ENCODE assay signal across 18 mouse cellular contexts in the genomic region with DNA sequence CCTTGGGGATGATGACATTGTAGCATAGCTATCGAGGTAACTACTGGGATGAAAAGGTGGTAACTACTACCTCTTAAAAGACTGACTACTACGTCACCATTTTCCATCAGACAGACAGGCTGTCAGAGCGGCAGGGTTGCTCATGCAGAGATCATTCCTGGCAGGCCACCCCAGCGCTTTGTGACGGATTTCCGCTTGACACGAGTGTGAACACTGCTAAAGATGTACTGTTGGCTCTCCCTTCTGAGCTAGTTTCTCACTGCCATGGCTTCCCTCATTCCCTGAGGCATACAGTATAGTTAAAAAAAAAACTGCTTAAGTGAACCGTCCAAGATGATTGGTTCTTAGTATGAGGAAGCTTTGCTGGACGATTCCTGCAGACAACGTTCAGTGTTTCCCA. TPM values are rescaled to one million over a fixed set of nuclear protein-coding genes. Genes with fewer than 3 reads are reported as not detected.
DNase-seq lines count a peak whose midpoint lies in the region; ATAC-seq and TF ChIP-seq lines count a peak whose summit lies in the region.
"Had no signal": no experiment of that assay in that cellular context is flagged by ENCODE, and none has a peak within 500 bp of the region (broad histone marks: within the 10 kb centered on the region; RNA-seq: fewer than 3 reads in every experiment).

No protein-coding gene starts in this region.

- no peaks in the 10 kb centered on the region for H3K27me3 ChIP-seq in heart, embryonic 12.5 days (replicated peaks)
- no peaks in the 10 kb centered on the region for H3K27me3 ChIP-seq in midbrain, postnatal 0 days (ENCODE audit: insufficient read depth, low read length)
- no peaks in the 10 kb centered on the region for H3K27me3 ChIP-seq in midbrain, embryonic 14.5 days (ENCODE audit: control insufficient read depth, insufficient read depth, low read length)
- H3K27me3 ChIP-seq: heart, embryonic 15.5 days; hindbrain, embryonic 13.5 days; limb, embryonic 12.5 days had no signal

- WGBS in heart, embryonic 12.5 days: 74% methylated on average over 10 of the region's 10 CpGs
- WGBS in midbrain, postnatal 0 days: 68% methylated on average over 10 of the region's 10 CpGs
- 77% methylated on average over 10 of the region's 10 CpGs for WGBS in midbrain, embryonic 14.5 days

- no peak for ATAC-seq in heart, embryonic 12.5 days (ENCODE audit: insufficient number of reproducible peaks, low FRiP score)
- no peak for ATAC-seq in midbrain, postnatal 0 days (ENCODE audit: low FRiP score)
- no peak for ATAC-seq in midbrain, embryonic 14.5 days (ENCODE audit: low FRiP score, low TSS enrichment)

- TF ChIP-seq CTCF in midbrain, postnatal 0 days (IDR thresholded peaks at IDR 0.05): no peak

- H3K27ac ChIP-seq in heart, embryonic 12.5 days (ENCODE audit: poor library complexity, severe bottlenecking): no peak overlapping the region
- no peak overlapping the region for H3K27ac ChIP-seq in midbrain, postnatal 0 days (ENCODE audit: low read depth, low read length)
- H3K27ac ChIP-seq in midbrain, embryonic 14.5 days (replicated peaks; ENCODE audit: low read depth, low read length): no peak overlapping the region
- H3K27ac ChIP-seq: heart, embryonic 15.5 days; hindbrain, embryonic 13.5 days; limb, embryonic 12.5 days; liver, embryonic 14.5 days had no signal

- no peaks in the 10 kb centered on the region for H3K36me3 ChIP-seq in heart, embryonic 12.5 days
- H3K36me3 ChIP-seq in midbrain, postnatal 0 days (ENCODE audit: insufficient read depth, low read length): no peaks in the 10 kb centered on the region
- no peaks in the 10 kb centered on the region for H3K36me3 ChIP-seq in midbrain, embryonic 14.5 days (ENCODE audit: control insufficient read depth, insufficient read depth, low read length)
- H3K36me3 ChIP-seq: heart, embryonic 15.5 days; hindbrain, embryonic 13.5 days; limb, embryonic 12.5 days had no signal

- DNase-seq in heart, adult 8-10 months (ENCODE audit: low spot score): peak; percentile 11
- DNase-seq in midbrain, postnatal 0 days (ENCODE audit: low spot score): peak; percentile 10
- DNase-seq in midbrain, embryonic 14.5 days: no peak
- DNase-seq in heart, postnatal 10 days: peak; percentile 34 to 37
- peak; percentile 27 to 44 for DNase-seq in lung, postnatal 4 days
- DNase-seq in spleen, adult 12 weeks (ENCODE audit: low spot score): no peak
- DNase-seq: adrenal gland, postnatal 36 days; gastrocnemius, postnatal 25 days; kidney, adult 18-20 months; kidney, postnatal 10 days; right cerebral cortex, postnatal 14 days; thymus, postnatal 36 days had no signal

- H3K4me1 ChIP-seq in heart, embryonic 12.5 days (replicated peaks): peaks cover 8% of the 10 kb centered on the region; the same call in 1 of the 2 replicates
- no peaks in the 10 kb centered on the region for H3K4me1 ChIP-seq in midbrain, postnatal 0 days (ENCODE audit: insufficient read depth, low read length)
- H3K4me1 ChIP-seq in midbrain, embryonic 14.5 days (ENCODE audit: control insufficient read depth, insufficient read depth, low read length): no peaks in the 10 kb centered on the region; the same call in 1 of the 2 replicates

- no peak overlapping the region for H3K4me2 ChIP-seq in heart, embryonic 12.5 days
- no peak overlapping the region for H3K4me2 ChIP-seq in midbrain, postnatal 0 days (ENCODE audit: low read depth, low read length, poor library complexity, severe bottlenecking)
- H3K4me2 ChIP-seq in midbrain, embryonic 14.5 days (ENCODE audit: low read length): no peak overlapping the region
- H3K4me2 ChIP-seq: heart, embryonic 15.5 days; hindbrain, embryonic 13.5 days; limb, embryonic 12.5 days had no signal

- no peaks in the 10 kb centered on the region for H3K9me3 ChIP-seq in heart, embryonic 12.5 days (replicated peaks)
- H3K9me3 ChIP-seq in midbrain, postnatal 0 days (ENCODE audit: low read length): no peaks in the 10 kb centered on the region
- H3K9me3 ChIP-seq in midbrain, embryonic 14.5 days (ENCODE audit: control insufficient read depth, low read length): no peaks in the 10 kb centered on the region
- H3K9me3 ChIP-seq: heart, embryonic 15.5 days; hindbrain, embryonic 13.5 days; limb, embryonic 12.5 days had no signal

- H3K9ac ChIP-seq in heart, embryonic 12.5 days: no peak overlapping the region
- no peak overlapping the region for H3K9ac ChIP-seq in midbrain, postnatal 0 days (replicated peaks; ENCODE audit: low read length, poor library complexity, severe bottlenecking)
- no peak overlapping the region for H3K9ac ChIP-seq in midbrain, embryonic 14.5 days (replicated peaks; ENCODE audit: low read length)
- H3K9ac ChIP-seq: heart, embryonic 15.5 days; hindbrain, embryonic 13.5 days; limb, embryonic 12.5 days; liver, embryonic 14.5 days had no signal

- intact Hi-C loops in heart, postnatal 10 days (cut with DNase I): loop anchor here (5.0 kb wide), 1 partner anchor 52 kb away; a partner anchor contains a TSS

- H3K4me3 ChIP-seq in heart, embryonic 12.5 days: no peak overlapping the region
- no peak overlapping the region for H3K4me3 ChIP-seq in midbrain, postnatal 0 days (ENCODE audit: low read depth, low read length)
- no peak overlapping the region for H3K4me3 ChIP-seq in midbrain, embryonic 14.5 days (replicated peaks; ENCODE audit: low read depth, low read length)
- H3K4me3 ChIP-seq: heart, embryonic 15.5 days; hindbrain, embryonic 13.5 days; limb, embryonic 12.5 days had no signal

RNA-seq across cellular contexts. Expression of a gene that starts 53.0 kb away (rescaled TPM):
- 10 to 100 TPM; 38.7 to 48.1 (median 43.9) TPM for total RNA-seq in heart, adult 8-10 months (2022)
- polyA plus RNA-seq in heart, embryonic 12.5 days (2016; fragmentation: Nextera tagmentation; extraction: Ambion mirVana): 161 and 164 TPM in 2 replicates
- 20.5 and 20.7 TPM in 2 replicates for total RNA-seq in midbrain, postnatal 0 days (2014; rRNA removed)
- 37.4 and 40.5 TPM in 2 replicates for polyA plus RNA-seq in midbrain, postnatal 0 days (2015; fragmentation: Nextera tagmentation; extraction: Ambion mirVana)
- 26.9 and 50.0 TPM in 2 replicates for polyA plus RNA-seq in midbrain, embryonic 14.5 days (2014; fragmentation: Nextera tagmentation; extraction: Ambion mirVana)
- total RNA-seq in heart, postnatal 10 days (2021): 10 to 100 TPM; 88.0 to 92.1 TPM
- total RNA-seq: megakaryocyte-erythroid progenitor cell, adult 5-6 weeks had no signal

Comparison
In these comparisons a context has a peak if more than half of its experiments do, and no peak if none do; other contexts are left out.
1. DNase-seq: peak in heart, adult 8-10 months (single experiment), midbrain, postnatal 0 days (single experiment), heart, postnatal 10 days (2 of 2) and lung, postnatal 4 days (2 of 2); none in midbrain, embryonic 14.5 days (single experiment) and spleen, adult 12 weeks (single experiment).